Mouse (Mus musculus) erythroblast, embryonic 14.5 days (primary cell): Measurements from ENCODE around the gene Plcb4.

Experiments used
- GATA1 ChIP-seq: IDR thresholded peaks from 2 replicates; pipeline ENCODE4 v1.6.1; 2012; ENCODE audit warnings: low read length, inconsistent platforms, mixed read lengths
- TAL1 ChIP-seq: IDR thresholded peaks from 3 replicates; pipeline ENCODE4 v1.6.1; 2012; ENCODE audit warnings: low read length, inconsistent platforms, mixed read lengths

GRCm38 (mm10) chr2:135731591-135731990 lies 72.8 kb downstream of the Plcb4 start:
- no peak for TF ChIP-seq GATA1
- TF ChIP-seq TAL1 = no peak
